Mouse (Mus musculus) neural tube, embryonic 10.5 days (tissue): ENCODE measurements at regions not wholly inside any gene's neighbourhood (a gene's known extent, or its start where the extent isn't known, plus 50 kb on each side); places are given as distances from the start of the nearest gene placed in this dataset.
A peak's percentile ranks its signal among the peaks of the same experiment; 100 is the strongest.

ENCODE experiments used
- DNase-seq: peaks from one replicate; pipeline ENCODE4 v3.0.0-alpha.2; 2017; ENCODE audit warnings: low spot score; ENCODE audit errors: extremely low spot score

- no peak for DNase-seq
Observed at GRCm38 (mm10) chr3:21381072-21381471, 695.4 kb upstream of the Tbl1xr1 start.

- DNase-seq: no peak
Observed at GRCm38 (mm10) chr3:21403551-21403950, 672.9 kb upstream of the Tbl1xr1 start.

- DNase-seq: no peak
Observed at GRCm38 (mm10) chr3:21404058-21404457, 672.4 kb upstream of the Tbl1xr1 start.

- no peak for DNase-seq
Observed at GRCm38 (mm10) chr3:21407077-21407476, 669.4 kb upstream of the Tbl1xr1 start.

GRCm38 (mm10) chr3:21412010-21412409, 664.4 kb upstream of the Tbl1xr1 start:
- DNase-seq: no peak

- no peak for DNase-seq
Observed at GRCm38 (mm10) chr3:21423139-21423538, 653.3 kb upstream of the Tbl1xr1 start.

- DNase-seq: no peak
Observed at GRCm38 (mm10) chr3:21426538-21426937, 649.9 kb upstream of the Tbl1xr1 start.

GRCm38 (mm10) chr3:21427408-21428031, 648.9 kb upstream of the Tbl1xr1 start:
- DNase-seq: no peak

GRCm38 (mm10) chr3:21428120-21428519, 648.3 kb upstream of the Tbl1xr1 start:
- no peak for DNase-seq

- no peak for DNase-seq
Observed at GRCm38 (mm10) chr3:21464245-21464644, 612.2 kb upstream of the Tbl1xr1 start.

GRCm38 (mm10) chr3:21466113-21466645, 610.3 kb upstream of the Tbl1xr1 start:
- no peak for DNase-seq

GRCm38 (mm10) chr3:21477366-21477765, 599.1 kb upstream of the Tbl1xr1 start:
- DNase-seq: no peak

GRCm38 (mm10) chr3:21479021-21479795, 597.2 kb upstream of the Tbl1xr1 start:
- peak; percentile 28 for DNase-seq

- DNase-seq: no peak
Observed at GRCm38 (mm10) chr3:21479846-21480245, 596.6 kb upstream of the Tbl1xr1 start.

- DNase-seq: no peak
Observed at GRCm38 (mm10) chr3:21484052-21484451, 592.4 kb upstream of the Tbl1xr1 start.

GRCm38 (mm10) chr3:21485454-21485853, 591.0 kb upstream of the Tbl1xr1 start:
- DNase-seq: no peak

- no peak for DNase-seq
Observed at GRCm38 (mm10) chr3:21489547-21489946, 586.9 kb upstream of the Tbl1xr1 start.

- DNase-seq: no peak
Observed at GRCm38 (mm10) chr3:21492413-21492812, 584.0 kb upstream of the Tbl1xr1 start.

GRCm38 (mm10) chr3:21493384-21493783, 583.1 kb upstream of the Tbl1xr1 start:
- no peak for DNase-seq

GRCm38 (mm10) chr3:21494904-21495303, 581.5 kb upstream of the Tbl1xr1 start:
- DNase-seq: no peak

- no peak for DNase-seq
Observed at GRCm38 (mm10) chr3:21495651-21496050, 580.8 kb upstream of the Tbl1xr1 start.

- DNase-seq: no peak
Observed at GRCm38 (mm10) chr3:21496166-21496565, 580.3 kb upstream of the Tbl1xr1 start.

GRCm38 (mm10) chr3:21497011-21497410, 579.4 kb upstream of the Tbl1xr1 start:
- DNase-seq: no peak
